Mouse (Mus musculus): ENCODE data around the gene Esr2. TPM values are rescaled to one million over a fixed set of nuclear protein-coding genes. Genes with fewer than 3 reads are reported as not detected.
"Not testable (repeated sequence)": the region's sequence is repeated elsewhere in the genome, so short reads cannot be mapped to it uniquely, and the experiment has no call there.

The Esr2 gene
- 0.17 and 0.31 TPM in 2 replicates for polyA plus RNA-seq (2012; rRNA removed)

DNA sequence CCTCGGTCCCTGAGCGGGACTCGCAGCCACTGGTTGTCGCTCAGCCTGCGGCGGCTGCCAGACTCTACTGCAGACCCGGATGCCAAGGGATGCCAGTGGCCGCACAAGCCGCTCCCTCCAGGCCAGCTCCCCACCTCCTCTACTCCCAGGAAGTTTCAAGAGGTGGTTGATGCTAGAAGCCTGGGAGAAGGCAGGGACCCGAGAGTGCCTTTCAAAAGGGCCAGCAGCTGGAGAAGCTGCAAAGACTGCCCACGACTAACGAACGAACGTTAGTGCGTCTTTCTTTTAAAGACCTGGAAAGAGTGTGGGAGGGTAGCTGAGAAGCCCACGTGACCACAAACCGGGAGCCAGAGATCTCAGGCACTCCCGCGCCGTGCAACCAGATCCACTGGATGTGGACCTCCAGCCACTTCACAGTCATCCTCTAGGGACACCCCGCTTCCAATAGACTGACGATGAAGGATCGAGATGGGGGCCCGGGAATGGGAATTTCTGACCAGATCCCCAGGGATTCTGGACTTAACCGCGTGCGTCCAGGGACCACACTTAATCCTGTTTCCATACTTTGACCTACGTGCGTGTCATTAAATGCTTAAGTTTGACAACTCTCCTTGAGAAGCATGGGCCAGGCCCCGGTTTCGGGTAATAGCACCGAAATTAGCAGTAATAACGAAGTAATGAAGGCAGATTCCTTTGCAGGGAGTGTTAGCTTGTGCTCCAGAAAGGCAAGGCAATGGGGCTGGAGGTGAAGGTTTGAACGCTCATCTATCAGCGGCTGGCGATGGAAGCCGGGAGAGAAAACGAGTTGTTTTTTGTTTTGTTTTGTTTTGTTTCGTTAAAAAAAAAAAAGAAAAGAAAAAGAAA, at the start of gene Esr2:
TSS of gene Esr2 (minus strand) at position 260 of the 864 bp plus-strand sequence.
- H3K27ac ChIP-seq (ENCODE audit: insufficient read depth, low read depth, low read length) = no peak within 1 kb of the TSS
- H3K4me3 ChIP-seq (ENCODE audit: insufficient read depth, low read depth, low read length) = peak within 1 kb of the TSS; percentile 22
- no peaks in the 10 kb centered on the region for H3K4me1 ChIP-seq (ENCODE audit: control insufficient read depth, insufficient read depth, low read length)
- WGBS = 2% methylated on average over 39 of the region's 39 CpGs
- peak; percentile 10 for DNase-seq
- H3K27me3 ChIP-seq (replicated peaks; ENCODE audit: control insufficient read depth, insufficient read depth, low read length) = peaks cover 2% of the 10 kb centered on the region; the same call in 1 of the 2 replicates
- no peaks in the 10 kb centered on the region for H3K36me3 ChIP-seq (ENCODE audit: control insufficient read depth, insufficient read depth, low read length)
- TF ChIP-seq CTCF (conservative IDR thresholded peaks at IDR 0.05; ENCODE audit: insufficient read depth, insufficient read length, low read depth, low read length) (no peak), POLR2A (IDR thresholded peaks at IDR 0.05; ENCODE audit: low read depth, low read length) (no peak)

DNA sequence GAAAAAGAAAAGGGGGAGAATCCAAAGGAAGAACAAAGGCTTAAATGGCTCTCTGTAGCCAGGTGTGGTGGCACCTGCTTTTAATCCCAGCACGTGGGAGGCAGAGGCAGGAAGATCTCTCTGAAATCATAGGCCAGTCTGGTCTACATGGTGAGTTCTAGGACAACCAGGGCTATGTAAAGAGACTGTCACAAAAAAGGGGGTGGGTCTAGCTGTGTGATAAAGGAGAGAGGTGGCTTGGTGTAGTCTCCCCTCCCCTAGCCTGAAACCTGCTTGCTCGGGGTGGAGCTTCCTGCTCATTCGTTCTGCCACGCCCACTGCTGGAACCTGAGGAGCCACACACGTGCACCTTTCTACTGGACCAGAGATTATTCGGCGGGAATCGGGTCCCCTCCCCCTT, 45.0 kb upstream of the Esr2 start:
- not testable (repeated sequence) for H3K27me3 ChIP-seq (replicated peaks; ENCODE audit: control insufficient read depth, insufficient read depth, low read length); H3K36me3 ChIP-seq (ENCODE audit: control insufficient read depth, insufficient read depth, low read length); H3K27ac ChIP-seq (ENCODE audit: insufficient read depth, low read depth, low read length); H3K4me1 ChIP-seq (ENCODE audit: control insufficient read depth, insufficient read depth, low read length); DNase-seq; H3K4me3 ChIP-seq (ENCODE audit: insufficient read depth, low read depth, low read length)
- WGBS = 53% methylated on average over 4 of the region's 8 CpGs

DNA sequence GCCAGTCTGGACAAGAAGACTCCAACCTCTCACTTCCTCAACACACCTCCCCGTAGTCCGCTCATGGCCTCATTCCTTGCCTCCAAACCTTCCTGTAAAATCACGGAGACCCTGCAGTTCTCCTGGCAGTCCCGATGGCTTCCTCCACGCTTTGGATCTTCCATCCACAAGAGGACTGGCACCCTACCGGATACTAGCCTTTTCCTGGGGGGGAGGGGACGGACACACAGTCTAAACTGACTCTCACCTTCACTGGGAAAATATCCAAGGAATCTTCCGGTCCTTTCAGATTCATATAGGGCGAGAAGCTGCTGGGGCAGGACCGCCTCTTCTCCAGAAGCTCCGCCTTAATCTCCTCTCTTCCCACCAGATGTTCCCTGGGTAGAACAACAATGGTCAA, 39.7 kb upstream of the Esr2 start:
- WGBS = 81% methylated on average over 11 of the region's 11 CpGs
- no peak for DNase-seq
- H3K27me3 ChIP-seq (replicated peaks; ENCODE audit: control insufficient read depth, insufficient read depth, low read length) = no peaks in the 10 kb centered on the region
- no peaks in the 10 kb centered on the region for H3K36me3 ChIP-seq (ENCODE audit: control insufficient read depth, insufficient read depth, low read length)
- H3K27ac ChIP-seq (ENCODE audit: insufficient read depth, low read depth, low read length) = no peak overlapping the region
- no peak for TF ChIP-seq CTCF (conservative IDR thresholded peaks at IDR 0.05; ENCODE audit: insufficient read depth, insufficient read length, low read depth, low read length)
- no peak for TF ChIP-seq POLR2A (IDR thresholded peaks at IDR 0.05; ENCODE audit: low read depth, low read length)
- no peak overlapping the region for H3K4me3 ChIP-seq (ENCODE audit: insufficient read depth, low read depth, low read length)
- H3K4me1 ChIP-seq (ENCODE audit: control insufficient read depth, insufficient read depth, low read length) = no peaks in the 10 kb centered on the region

DNA sequence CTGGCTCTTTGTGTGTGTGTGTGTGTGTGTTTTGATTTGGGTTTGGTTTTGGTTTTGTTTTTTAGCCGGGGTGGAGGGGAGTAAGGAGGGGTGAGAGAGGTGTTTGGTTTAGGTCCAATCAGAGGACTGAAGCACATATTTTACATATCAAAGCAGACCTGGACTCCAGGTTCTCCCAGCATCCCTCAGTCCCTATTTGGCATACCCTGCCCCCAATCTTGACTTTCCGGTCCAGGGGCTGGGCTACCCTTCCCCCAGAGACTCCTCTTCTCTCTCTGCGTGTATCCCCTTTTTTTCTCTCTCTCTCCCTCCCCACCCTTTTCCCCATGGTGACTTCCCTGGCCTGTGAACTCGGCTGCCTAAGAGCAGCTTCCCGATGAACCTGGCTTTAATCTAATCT, 38.1 kb upstream of the Esr2 start:
- no peak overlapping the region for H3K4me3 ChIP-seq (ENCODE audit: insufficient read depth, low read depth, low read length)
- WGBS = 40% methylated on average over 5 of the region's 5 CpGs
- no peaks in the 10 kb centered on the region for H3K27me3 ChIP-seq (replicated peaks; ENCODE audit: control insufficient read depth, insufficient read depth, low read length)
- no peak overlapping the region for H3K27ac ChIP-seq (ENCODE audit: insufficient read depth, low read depth, low read length)
- TF ChIP-seq POLR2A (IDR thresholded peaks at IDR 0.05; ENCODE audit: low read depth, low read length) (no peak), CTCF (conservative IDR thresholded peaks at IDR 0.05; ENCODE audit: insufficient read depth, insufficient read length, low read depth, low read length) (no peak)
- DNase-seq = no peak
- H3K36me3 ChIP-seq (ENCODE audit: control insufficient read depth, insufficient read depth, low read length) = no peaks in the 10 kb centered on the region
- no peaks in the 10 kb centered on the region for H3K4me1 ChIP-seq (ENCODE audit: control insufficient read depth, insufficient read depth, low read length)

DNA sequence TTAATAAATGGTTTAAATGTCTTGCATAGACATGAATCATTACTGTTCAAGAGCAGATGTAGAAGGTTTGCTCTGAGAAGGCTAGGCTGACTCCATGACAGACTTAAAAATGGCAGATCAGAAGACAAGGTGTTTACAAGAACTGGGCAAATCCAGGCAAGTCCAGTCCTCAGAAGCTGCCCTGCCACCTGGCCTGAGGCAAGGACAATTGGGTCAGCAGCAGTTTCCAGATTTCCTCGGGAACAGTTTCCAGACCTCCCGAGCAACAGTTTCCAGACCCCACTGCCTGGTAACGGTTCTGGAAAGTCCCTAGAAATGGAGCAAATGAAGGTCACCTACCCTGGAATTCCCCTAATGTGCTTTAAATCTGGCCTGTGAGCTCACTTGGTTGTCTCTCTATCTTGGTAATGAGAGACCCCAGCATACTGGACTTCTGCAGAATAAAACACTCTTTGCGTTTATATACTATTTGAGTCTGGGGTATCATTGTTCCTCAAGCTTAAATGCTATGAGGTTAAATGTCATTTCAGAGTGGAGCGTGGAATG, 32.4 kb upstream of the Esr2 start:
- H3K36me3 ChIP-seq (ENCODE audit: control insufficient read depth, insufficient read depth, low read length) = no peaks in the 10 kb centered on the region
- no peak for TF ChIP-seq CTCF (conservative IDR thresholded peaks at IDR 0.05; ENCODE audit: insufficient read depth, insufficient read length, low read depth, low read length)
- TF ChIP-seq POLR2A (IDR thresholded peaks at IDR 0.05; ENCODE audit: low read depth, low read length) = no peak
- H3K4me3 ChIP-seq (ENCODE audit: insufficient read depth, low read depth, low read length) = no peak overlapping the region
- no peak for DNase-seq
- H3K4me1 ChIP-seq (ENCODE audit: control insufficient read depth, insufficient read depth, low read length) = no peaks in the 10 kb centered on the region
- WGBS = 89% methylated on average over 5 of the region's 5 CpGs
- no peak overlapping the region for H3K27ac ChIP-seq (ENCODE audit: insufficient read depth, low read depth, low read length)
- no peaks in the 10 kb centered on the region for H3K27me3 ChIP-seq (replicated peaks; ENCODE audit: control insufficient read depth, insufficient read depth, low read length)

DNA sequence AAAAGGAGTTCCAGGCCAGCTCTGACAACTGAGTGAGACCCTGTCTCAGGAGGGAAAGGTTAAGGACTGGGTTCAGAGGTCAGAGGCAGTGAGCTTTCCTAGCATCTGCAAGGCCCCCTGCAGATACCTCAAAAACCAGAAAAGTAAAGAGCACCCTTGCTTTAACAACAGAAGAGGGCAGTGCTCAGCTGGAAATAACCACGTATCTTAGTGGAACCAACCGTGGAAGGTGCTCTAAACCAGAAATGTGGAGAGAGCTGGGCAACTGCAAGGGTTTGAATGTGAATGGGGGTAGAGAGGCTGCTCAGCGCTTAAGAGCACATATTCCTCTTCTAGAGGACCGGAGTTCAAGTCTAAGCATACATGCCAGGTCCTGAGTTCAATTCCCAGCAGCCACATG, 23.3 kb upstream of the Esr2 start:
- no peaks in the 10 kb centered on the region for H3K36me3 ChIP-seq (ENCODE audit: control insufficient read depth, insufficient read depth, low read length)
- WGBS = 78% methylated on average over 4 of the region's 4 CpGs
- H3K27me3 ChIP-seq (replicated peaks; ENCODE audit: control insufficient read depth, insufficient read depth, low read length) = no peaks in the 10 kb centered on the region
- TF ChIP-seq CTCF (conservative IDR thresholded peaks at IDR 0.05; ENCODE audit: insufficient read depth, insufficient read length, low read depth, low read length) = 0 out of 2 replicates have a peak, but pooled peaks have one; percentile 10
- no peak for TF ChIP-seq POLR2A (IDR thresholded peaks at IDR 0.05; ENCODE audit: low read depth, low read length)
- peak; percentile 20 for DNase-seq
- H3K4me3 ChIP-seq (ENCODE audit: insufficient read depth, low read depth, low read length) = no peak overlapping the region
- H3K4me1 ChIP-seq (ENCODE audit: control insufficient read depth, insufficient read depth, low read length) = no peaks in the 10 kb centered on the region
- H3K27ac ChIP-seq (ENCODE audit: insufficient read depth, low read depth, low read length) = no peak overlapping the region

DNA sequence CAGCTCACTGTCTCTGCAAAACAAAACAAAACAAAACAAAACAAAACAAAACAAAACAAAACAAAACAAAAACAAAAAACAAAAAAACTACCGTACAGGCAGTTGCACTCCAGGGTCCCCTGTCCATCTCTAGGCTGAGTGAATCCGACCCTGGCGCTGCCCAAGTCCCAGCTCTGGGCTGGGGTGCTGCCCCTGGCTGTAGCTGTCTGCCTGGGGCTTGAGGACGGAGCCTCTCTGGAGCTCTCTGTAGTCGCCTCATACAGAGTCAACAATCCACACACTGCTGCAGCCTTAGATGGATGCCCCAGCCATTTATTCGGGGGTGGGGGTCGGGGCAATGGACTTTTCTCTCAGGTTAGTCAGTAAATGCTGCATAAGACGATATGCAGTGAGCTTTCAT, 20.0 kb upstream of the Esr2 start:
- Histone ChIP-seq H3K36me3 (ENCODE audit: control insufficient read depth, insufficient read depth, low read length) (no peaks in the 10 kb centered on the region), H3K27me3 (replicated peaks; ENCODE audit: control insufficient read depth, insufficient read depth, low read length) (no peaks in the 10 kb centered on the region), H3K4me3 (ENCODE audit: insufficient read depth, low read depth, low read length) (no peak overlapping the region), H3K4me1 (ENCODE audit: control insufficient read depth, insufficient read depth, low read length) (no peaks in the 10 kb centered on the region), H3K27ac (ENCODE audit: insufficient read depth, low read depth, low read length) (no peak overlapping the region)
- 55% methylated on average over 8 of the region's 8 CpGs for whole genome bisulfite sequencing
- no peak for TF ChIP-seq CTCF (conservative IDR thresholded peaks at IDR 0.05; ENCODE audit: insufficient read depth, insufficient read length, low read depth, low read length)
- no peak for TF ChIP-seq POLR2A (IDR thresholded peaks at IDR 0.05; ENCODE audit: low read depth, low read length)
- DNase-seq = no peak

Measured in kidney, adult 2 months (tissue).